Mouse (Mus musculus): Measurements from ENCODE around the gene Tmem82. TPM values are rescaled to one million over a fixed set of nuclear protein-coding genes. Genes with fewer than 3 reads are reported as not detected.

Tmem82 gene
- polyA plus RNA-seq, 1 experiment from 2014 or later = 1.0 TPM

- H3K4me3 ChIP-seq = no peak overlapping the region
- no peaks in the 10 kb centered on the region for H3K9me3 ChIP-seq
- no peak for DNase-seq (ENCODE audit: extremely low spot score, low spot score)
- H3K4me1 ChIP-seq = peaks cover 42% of the 10 kb centered on the region
- no peak overlapping the region for H3K27ac ChIP-seq
- peaks cover 11% of the 10 kb centered on the region for H3K27me3 ChIP-seq (ENCODE audit: poor library complexity, severe bottlenecking)
- WGBS = 90% methylated on average over 8 of the region's 8 CpGs
- peaks cover 14% of the 10 kb centered on the region for H3K36me3 ChIP-seq (replicated peaks)
These were observed 2.9 kb upstream of the Tmem82 start for GRCm38 (mm10) chr4:141621297-141621696.

- WGBS = 85% methylated on average over 9 of the region's 9 CpGs
- no peak for DNase-seq (ENCODE audit: extremely low spot score, low spot score)
- peaks cover 40% of the 10 kb centered on the region for H3K4me1 ChIP-seq
- no peaks in the 10 kb centered on the region for H3K9me3 ChIP-seq
- peaks cover 14% of the 10 kb centered on the region for H3K27me3 ChIP-seq (ENCODE audit: poor library complexity, severe bottlenecking)
- H3K27ac ChIP-seq = no peak overlapping the region
- no peak overlapping the region for H3K4me3 ChIP-seq
- H3K36me3 ChIP-seq (replicated peaks) = no peaks in the 10 kb centered on the region
These were observed 958 bp upstream of the Tmem82 start for GRCm38 (mm10) chr4:141619299-141619883.

- no peaks in the 10 kb centered on the region for H3K36me3 ChIP-seq (replicated peaks)
- H3K4me1 ChIP-seq = peaks cover 35% of the 10 kb centered on the region
- peak overlapping the region; percentile 78 for H3K27ac ChIP-seq
- H3K27me3 ChIP-seq (ENCODE audit: poor library complexity, severe bottlenecking) = peaks cover 14% of the 10 kb centered on the region
- peak overlapping the region; percentile 50 for H3K4me3 ChIP-seq
- H3K9me3 ChIP-seq = no peaks in the 10 kb centered on the region
- 11% methylated on average over 22 of the region's 22 CpGs for WGBS
- DNase-seq (ENCODE audit: extremely low spot score, low spot score) = peak; percentile 40
These were observed 419 bp downstream of the Tmem82 start for GRCm38 (mm10) chr4:141617863-141618564.

- Histone ChIP-seq H3K4me3 (peak overlapping the region; percentile 50), H3K27ac (peak overlapping the region; percentile 78), H3K4me1 (peaks cover 35% of the 10 kb centered on the region), H3K27me3 (ENCODE audit: poor library complexity, severe bottlenecking) (peaks cover 14% of the 10 kb centered on the region), H3K36me3 (replicated peaks) (no peaks in the 10 kb centered on the region), H3K9me3 (no peaks in the 10 kb centered on the region)
- 3% methylated on average over 20 of the region's 20 CpGs for WGBS
- DNase-seq (ENCODE audit: extremely low spot score, low spot score) = peak; percentile 72
These were observed 1.1 kb downstream of the Tmem82 start for GRCm38 (mm10) chr4:141617299-141617698.

GRCm38 (mm10) chr4:141616811-141617210 lies 1.6 kb downstream of the Tmem82 start:
- no peaks in the 10 kb centered on the region for H3K9me3 ChIP-seq
- H3K4me1 ChIP-seq = peaks cover 35% of the 10 kb centered on the region
- DNase-seq (ENCODE audit: extremely low spot score, low spot score) = no peak
- H3K27ac ChIP-seq = no peak overlapping the region
- WGBS = 82% methylated on average over 6 of the region's 6 CpGs
- H3K4me3 ChIP-seq = no peak overlapping the region
- peaks cover 14% of the 10 kb centered on the region for H3K27me3 ChIP-seq (ENCODE audit: poor library complexity, severe bottlenecking)
- no peaks in the 10 kb centered on the region for H3K36me3 ChIP-seq (replicated peaks)

GRCm38 (mm10) chr4:141614946-141615345 lies 3.5 kb downstream of the Tmem82 start:
- Histone ChIP-seq H3K9me3 (no peaks in the 10 kb centered on the region), H3K4me3 (no peak overlapping the region), H3K27me3 (ENCODE audit: poor library complexity, severe bottlenecking) (peaks cover 14% of the 10 kb centered on the region), H3K4me1 (peaks cover 35% of the 10 kb centered on the region), H3K27ac (no peak overlapping the region), H3K36me3 (replicated peaks) (no peaks in the 10 kb centered on the region)
- no peak for DNase-seq (ENCODE audit: extremely low spot score, low spot score)
- 90% methylated on average over 14 of the region's 14 CpGs for WGBS

GRCm38 (mm10) chr4:141609538-141609937 lies 8.9 kb downstream of the Tmem82 start:
- Histone ChIP-seq H3K4me1 (peaks cover 9% of the 10 kb centered on the region; the same call in 1 of the 2 replicates), H3K4me3 (no peak overlapping the region), H3K36me3 (replicated peaks) (no peaks in the 10 kb centered on the region), H3K27ac (no peak overlapping the region), H3K27me3 (ENCODE audit: poor library complexity, severe bottlenecking) (no peaks in the 10 kb centered on the region), H3K9me3 (no peaks in the 10 kb centered on the region)
- 90% methylated on average over 6 of the region's 6 CpGs for WGBS
- DNase-seq (ENCODE audit: extremely low spot score, low spot score) = no peak

GRCm38 (mm10) chr4:141605861-141606260 lies 12.6 kb downstream of the Tmem82 start, which contains the start of gene Fblim1:
Fblim1 (minus strand) TSS chr4:141606096.
- DNase-seq (ENCODE audit: extremely low spot score, low spot score) = no peak
- H3K27me3 ChIP-seq (ENCODE audit: poor library complexity, severe bottlenecking) = peaks cover 13% of the 10 kb centered on the region
- no peaks in the 10 kb centered on the region for H3K36me3 ChIP-seq (replicated peaks)
- H3K27ac ChIP-seq = no peak within 1 kb of the TSS
- no peaks in the 10 kb centered on the region for H3K9me3 ChIP-seq
- H3K4me1 ChIP-seq = peaks cover 8% of the 10 kb centered on the region; the same call in 1 of the 2 replicates
- H3K4me3 ChIP-seq = no peak within 1 kb of the TSS
- WGBS = 85% methylated on average over 11 of the region's 11 CpGs

GRCm38 (mm10) chr4:141605421-141605820 lies 13.0 kb downstream of the Tmem82 start:
- 93% methylated on average over 5 of the region's 5 CpGs for WGBS
- no peak for DNase-seq (ENCODE audit: extremely low spot score, low spot score)
- Histone ChIP-seq H3K9me3 (no peaks in the 10 kb centered on the region), H3K27ac (no peak overlapping the region), H3K4me1 (peaks cover 11% of the 10 kb centered on the region), H3K4me3 (no peak overlapping the region), H3K27me3 (ENCODE audit: poor library complexity, severe bottlenecking) (peaks cover 17% of the 10 kb centered on the region), H3K36me3 (replicated peaks) (no peaks in the 10 kb centered on the region)

- Histone ChIP-seq H3K27ac (no peak overlapping the region), H3K27me3 (ENCODE audit: poor library complexity, severe bottlenecking) (peaks cover 26% of the 10 kb centered on the region), H3K9me3 (no peaks in the 10 kb centered on the region), H3K4me3 (no peak overlapping the region), H3K4me1 (peaks cover 20% of the 10 kb centered on the region), H3K36me3 (replicated peaks) (no peaks in the 10 kb centered on the region)
- WGBS = 78% methylated on average over 8 of the region's 8 CpGs
- DNase-seq (ENCODE audit: extremely low spot score, low spot score) = no peak
These were observed 13.9 kb downstream of the Tmem82 start for GRCm38 (mm10) chr4:141604493-141604892.

- WGBS = 76% methylated on average over 4 of the region's 4 CpGs
- H3K9me3 ChIP-seq = no peaks in the 10 kb centered on the region
- DNase-seq (ENCODE audit: extremely low spot score, low spot score) = no peak
These were observed 14.5 kb downstream of the Tmem82 start for GRCm38 (mm10) chr4:141603921-141604320.

GRCm38 (mm10) chr4:141602523-141603223 lies 15.8 kb downstream of the Tmem82 start:
- 79% methylated on average over 11 of the region's 11 CpGs for WGBS
- no peak overlapping the region for H3K27ac ChIP-seq

More at GRCm38 (mm10) chr4:141603921-141604320, 14.5 kb downstream of the Tmem82 start:
- no peak overlapping the region for H3K4me3 ChIP-seq
- peaks cover 32% of the 10 kb centered on the region for H3K27me3 ChIP-seq (ENCODE audit: poor library complexity, severe bottlenecking)
- no peaks in the 10 kb centered on the region for H3K36me3 ChIP-seq (replicated peaks)
- H3K27ac ChIP-seq = no peak overlapping the region
- peaks cover 26% of the 10 kb centered on the region for H3K4me1 ChIP-seq

More at GRCm38 (mm10) chr4:141602523-141603223, 15.8 kb downstream of the Tmem82 start:
- Histone ChIP-seq H3K4me3 (no peak overlapping the region), H3K36me3 (replicated peaks) (no peaks in the 10 kb centered on the region), H3K27me3 (ENCODE audit: poor library complexity, severe bottlenecking) (peaks cover 44% of the 10 kb centered on the region), H3K9me3 (no peaks in the 10 kb centered on the region), H3K4me1 (peaks cover 37% of the 10 kb centered on the region)
- no peak for DNase-seq (ENCODE audit: extremely low spot score, low spot score)

All from forebrain, embryonic 10.5 days (tissue).